Mouse (Mus musculus) C2C12 (cell line): Measurements from ENCODE around the gene Hyal3. TPM values are rescaled to one million over a fixed set of nuclear protein-coding genes. Genes with fewer than 3 reads are reported as not detected.
A peak's percentile ranks its signal among the peaks of the same experiment; 100 is the strongest.

Source experiments
- H3K27me3 ChIP-seq: one replicate; pipeline ENCODE4 v1.6.1; 2011; ENCODE audit not compliant: control insufficient read depth, insufficient read depth, insufficient read length
- H3K36me3 ChIP-seq: one replicate; pipeline ENCODE4 v1.6.1; 2011; ENCODE audit not compliant: control insufficient read depth, insufficient read depth
- H3K4me3 ChIP-seq: one replicate; pipeline ENCODE4 v1.5.1; 2011; ENCODE audit warnings: mild to moderate bottlenecking, control low read depth; ENCODE audit not compliant: poor library complexity, insufficient read depth, severe bottlenecking
- H3K79me2 ChIP-seq: one replicate; pipeline ENCODE4 v1.6.1; 2011; ENCODE audit not compliant: control insufficient read depth, insufficient read depth
- H3K79me3 ChIP-seq: one replicate; pipeline ENCODE4 v1.6.1; 2011; ENCODE audit warnings: low read depth, control low read depth
- H3ac ChIP-seq: one replicate; pipeline ENCODE3; 2011; ENCODE audit warnings: low read depth; ENCODE audit not compliant: control insufficient read depth, insufficient read length
- CEBPB ChIP-seq: IDR thresholded peaks from one replicate; pipeline ENCODE4 v1.6.1; 2011; ENCODE audit warnings: low read depth, mild to moderate bottlenecking, control low read depth, moderate library complexity
- CTCF ChIP-seq: IDR thresholded peaks from one replicate; pipeline ENCODE4 v1.5.1; 2011; ENCODE audit not compliant: control insufficient read depth, insufficient read depth, insufficient read length
- FOSL1 ChIP-seq: IDR thresholded peaks from one replicate; pipeline ENCODE4 v1.8.0; 2011; ENCODE audit warnings: mild to moderate bottlenecking, low read length; ENCODE audit not compliant: poor library complexity, insufficient read depth, severe bottlenecking
- MAX ChIP-seq: IDR thresholded peaks from one replicate; pipeline ENCODE4 v1.6.1; 2011; ENCODE audit warnings: mild to moderate bottlenecking, control low read depth
- MYOD1 ChIP-seq: IDR thresholded peaks from one replicate; pipeline ENCODE4 v1.6.1; 2011; ENCODE audit warnings: low read depth; ENCODE audit not compliant: control insufficient read depth, insufficient read length
- MYOG ChIP-seq: IDR thresholded peaks from one replicate; pipeline ENCODE4 v1.6.1; 2011; ENCODE audit not compliant: control insufficient read depth, insufficient read length; ENCODE audit errors: extremely low read depth
- USF1 ChIP-seq: IDR thresholded peaks from one replicate; pipeline ENCODE4 v1.6.1; 2011; ENCODE audit warnings: low read depth, mild to moderate bottlenecking, control low read depth, moderate library complexity
- polyA plus RNA-seq: library from polyadenylated mRNA; unstranded; fragments of >200 nt; fragmentation: generic; extraction: Trizol; gene quantifications from one replicate; pipeline ENCODE4 v1.2.1, GENCODE M21; 2012; ENCODE audit warnings: missing spikeins

The Hyal3 gene
- polyA plus RNA-seq, 1 experiment: 0.28 TPM

DNA sequence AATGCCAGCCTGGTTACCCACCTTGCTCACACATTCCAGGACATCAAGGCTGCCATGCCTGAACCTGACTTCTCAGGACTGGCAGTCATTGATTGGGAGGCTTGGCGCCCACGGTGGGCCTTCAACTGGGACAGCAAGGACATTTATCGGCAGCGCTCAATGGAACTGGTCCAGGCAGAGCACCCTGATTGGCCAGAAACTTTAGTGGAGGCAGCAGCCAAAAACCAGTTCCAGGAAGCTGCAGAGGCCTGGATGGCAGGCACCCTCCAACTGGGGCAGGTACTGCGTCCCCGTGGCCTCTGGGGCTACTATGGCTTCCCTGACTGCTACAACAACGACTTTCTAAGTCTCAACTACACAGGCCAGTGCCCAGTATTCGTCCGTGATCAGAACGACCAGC, 2.7 kb upstream of the Hyal3 start:
- peaks cover 10% of the 10 kb centered on the region for H3K79me2 ChIP-seq
- no peaks in the 10 kb centered on the region for H3K79me3 ChIP-seq
- H3K36me3 ChIP-seq: peaks cover 3% of the 10 kb centered on the region
- H3K4me3 ChIP-seq: no peak overlapping the region
- TF ChIP-seq USF1 (no peak), CTCF (no peak), MYOG (no peak), MAX (no peak), FOSL1 (no peak)
- no peaks in the 10 kb centered on the region for H3K27me3 ChIP-seq
- no peak overlapping the region for H3ac ChIP-seq

GRCm38 (mm10) chr9:107578587-107578986, 2.0 kb upstream of the Hyal3 start, which contains the start of gene Naa80:
TSS of gene Naa80 (plus strand) at chr9:107578887.
- Histone ChIP-seq H3K4me3 (no peak within 1 kb of the TSS), H3K79me3 (no peaks in the 10 kb centered on the region), H3K36me3 (no peaks in the 10 kb centered on the region), H3K79me2 (peaks cover 10% of the 10 kb centered on the region), H3K27me3 (no peaks in the 10 kb centered on the region), H3ac (no peak within 1 kb of the TSS)
- TF ChIP-seq MYOG (no peak), CTCF (no peak), MYOD1 (no peak), MAX (no peak), FOSL1 (no peak), USF1 (no peak), CEBPB (no peak)

- Histone ChIP-seq H3K27me3 (no peaks in the 10 kb centered on the region), H3K4me3 (no peak overlapping the region), H3K36me3 (no peaks in the 10 kb centered on the region), H3K79me2 (peaks cover 10% of the 10 kb centered on the region), H3K79me3 (no peaks in the 10 kb centered on the region), H3ac (no peak overlapping the region)
- TF ChIP-seq CTCF: no peak
- no peak for TF ChIP-seq CEBPB
- no peak for TF ChIP-seq MYOD1
Measured at GRCm38 (mm10) chr9:107579023-107579900, 1.4 kb upstream of the Hyal3 start.

- peak overlapping the region; percentile 21 for H3K4me3 ChIP-seq
Measured at GRCm38 (mm10) chr9:107581584-107581983, 966 bp downstream of the Hyal3 start.

DNA sequence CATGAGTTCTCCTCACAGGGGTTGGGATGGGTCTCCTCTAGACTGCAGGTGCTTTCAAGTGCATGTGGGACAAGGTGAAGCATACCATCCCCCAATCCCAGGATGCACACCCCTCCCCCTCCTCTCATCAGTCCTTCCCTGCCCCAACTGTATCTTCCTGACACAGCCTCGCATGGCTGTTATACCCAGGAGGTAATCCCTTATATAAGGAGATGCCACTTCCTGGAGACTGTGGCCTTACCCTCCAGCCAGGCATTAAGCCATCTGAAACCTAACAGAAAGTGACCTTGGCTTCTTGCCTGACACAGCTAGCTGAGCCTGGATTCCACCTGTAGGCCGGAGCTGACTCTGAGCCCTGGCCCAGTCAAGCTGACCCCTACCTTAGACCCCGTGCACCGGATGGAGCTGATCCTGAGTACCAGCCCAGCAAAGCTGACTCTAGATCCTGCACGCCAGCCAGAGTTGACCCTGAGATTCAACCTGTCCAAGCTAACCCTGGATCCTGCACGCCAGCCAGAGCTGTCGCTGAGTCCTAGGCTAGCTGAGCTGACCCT, 2.0 kb downstream of the Hyal3 start:
- H3K79me2 ChIP-seq: peaks cover 10% of the 10 kb centered on the region
- H3ac ChIP-seq: no peak overlapping the region
- no peaks in the 10 kb centered on the region for H3K36me3 ChIP-seq
- no peak overlapping the region for H3K4me3 ChIP-seq
- H3K27me3 ChIP-seq: no peaks in the 10 kb centered on the region
- no peaks in the 10 kb centered on the region for H3K79me3 ChIP-seq
- TF ChIP-seq CTCF (no peak), USF1 (no peak), FOSL1 (no peak), MAX (no peak)

More at GRCm38 (mm10) chr9:107581584-107581983, 966 bp downstream of the Hyal3 start:
- H3K79me2 ChIP-seq: peaks cover 10% of the 10 kb centered on the region
- H3K36me3 ChIP-seq: no peaks in the 10 kb centered on the region
- TF ChIP-seq MYOD1 (no peak), USF1 (no peak), CTCF (no peak), MYOG (no peak)
- H3K79me3 ChIP-seq: no peaks in the 10 kb centered on the region
- H3ac ChIP-seq: no peak overlapping the region
- H3K27me3 ChIP-seq: no peaks in the 10 kb centered on the region

GRCm38 (mm10) chr9:107583174-107583573, 2.6 kb downstream of the Hyal3 start:
- no peaks in the 10 kb centered on the region for H3K27me3 ChIP-seq
- no peak overlapping the region for H3K4me3 ChIP-seq
- no peak for TF ChIP-seq USF1
- TF ChIP-seq CTCF: no peak
- no peaks in the 10 kb centered on the region for H3K36me3 ChIP-seq
- peaks cover 2% of the 10 kb centered on the region for H3K79me3 ChIP-seq
- no peak overlapping the region for H3ac ChIP-seq
- H3K79me2 ChIP-seq: peaks cover 16% of the 10 kb centered on the region
